Mouse (Mus musculus) cerebellum, adult 2 months (tissue): ENCODE results near the gene Cntnap2. TPM values are rescaled to one million over a fixed set of nuclear protein-coding genes. Genes with fewer than 3 reads are reported as not detected.
"Not testable (repeated sequence)": the region's sequence is repeated elsewhere in the genome, so short reads cannot be mapped to it uniquely, and the experiment has no call there.

ENCODE experiments used
- DNase-seq, 2 experiments: peaks; one replicate each; pipeline ENCODE4 v3.0.0; 2021
- H3K27ac ChIP-seq: fragments of 200-500 bp; 2 replicates; pipeline ENCODE4 v1.5.1; 2012; ENCODE audit warnings: low read length, control low read depth, inconsistent platforms; ENCODE audit not compliant: insufficient read depth
- H3K27me3 ChIP-seq: fragments of 200-500 bp; 2 replicates; pipeline ENCODE4 v1.6.1; 2012; ENCODE audit warnings: inconsistent platforms, mild to moderate bottlenecking, low read length, moderate library complexity; ENCODE audit not compliant: control insufficient read depth, insufficient read depth
- H3K4me1 ChIP-seq: fragments of 200-500 bp; 2 replicates; pipeline ENCODE4 v1.6.1; 2011; ENCODE audit warnings: low read length; ENCODE audit not compliant: control insufficient read depth, insufficient read depth
- H3K4me3 ChIP-seq: fragments of 200-500 bp; replicated peaks from 2 replicates; pipeline ENCODE3; 2011; ENCODE audit warnings: mild to moderate bottlenecking, low read depth, low read length, control low read depth; ENCODE audit not compliant: insufficient read depth
- CTCF ChIP-seq: fragments of 200-500 bp; IDR thresholded peaks from 2 replicates; pipeline ENCODE4 v1.5.1; 2011; ENCODE audit warnings: low read depth, mild to moderate bottlenecking, control low read depth, low read length, moderate library complexity, borderline replicate concordance; ENCODE audit not compliant: insufficient read depth
- POLR2A ChIP-seq: fragments of 200-500 bp; IDR thresholded peaks from 2 replicates; pipeline ENCODE4 v1.6.1; 2011; ENCODE audit warnings: low read length, control low read depth, borderline replicate concordance; ENCODE audit not compliant: insufficient read depth
- WGBS: fragments of 180-500 bp; shearing (Covaris S2); methylation state at CpG from one replicate; pipeline ENCODE4 v1.1.7; 2018; 5-methylcytosine and 5-hydroxymethylcytosine counted together
- polyA plus RNA-seq: library from polyadenylated mRNA; depleted of rRNA; stranded (reverse); fragments of >200 nt; gene quantifications from 2 replicates; pipeline ENCODE4 v1.2.3, GENCODE M21; 2012

The Cntnap2 gene
- polyA plus RNA-seq, 1 experiment = 32.4 TPM

DNA sequence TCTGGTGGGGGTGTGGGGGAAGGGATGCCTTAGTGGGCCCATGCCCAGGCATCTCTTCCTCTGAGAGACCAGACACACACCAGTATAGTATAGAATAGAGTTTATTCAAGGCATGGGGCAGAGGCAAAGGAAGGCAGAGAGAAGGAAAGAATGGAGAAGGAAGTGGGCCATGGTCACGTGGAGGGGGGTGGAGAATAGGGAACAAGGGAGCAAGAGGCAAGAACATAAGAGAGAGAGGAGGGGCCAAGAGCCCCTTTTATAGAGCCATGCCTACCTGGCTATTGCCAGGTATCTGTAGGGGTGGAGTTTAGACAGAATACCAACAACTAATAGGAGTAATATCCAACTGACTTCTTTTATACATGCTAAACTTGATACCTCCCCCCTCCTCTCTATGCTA lies 2226.6 kb downstream of the Cntnap2 start:
- DNase-seq = no peak
- H3K4me1 ChIP-seq = no peaks in the 10 kb centered on the region
- WGBS = 74% methylated on average over 1 of the region's 1 CpGs
- H3K27ac ChIP-seq = no peak overlapping the region
- no peaks in the 10 kb centered on the region for H3K27me3 ChIP-seq
- no peak overlapping the region for H3K4me3 ChIP-seq
- no peak for TF ChIP-seq POLR2A
- TF ChIP-seq CTCF = no peak

DNA sequence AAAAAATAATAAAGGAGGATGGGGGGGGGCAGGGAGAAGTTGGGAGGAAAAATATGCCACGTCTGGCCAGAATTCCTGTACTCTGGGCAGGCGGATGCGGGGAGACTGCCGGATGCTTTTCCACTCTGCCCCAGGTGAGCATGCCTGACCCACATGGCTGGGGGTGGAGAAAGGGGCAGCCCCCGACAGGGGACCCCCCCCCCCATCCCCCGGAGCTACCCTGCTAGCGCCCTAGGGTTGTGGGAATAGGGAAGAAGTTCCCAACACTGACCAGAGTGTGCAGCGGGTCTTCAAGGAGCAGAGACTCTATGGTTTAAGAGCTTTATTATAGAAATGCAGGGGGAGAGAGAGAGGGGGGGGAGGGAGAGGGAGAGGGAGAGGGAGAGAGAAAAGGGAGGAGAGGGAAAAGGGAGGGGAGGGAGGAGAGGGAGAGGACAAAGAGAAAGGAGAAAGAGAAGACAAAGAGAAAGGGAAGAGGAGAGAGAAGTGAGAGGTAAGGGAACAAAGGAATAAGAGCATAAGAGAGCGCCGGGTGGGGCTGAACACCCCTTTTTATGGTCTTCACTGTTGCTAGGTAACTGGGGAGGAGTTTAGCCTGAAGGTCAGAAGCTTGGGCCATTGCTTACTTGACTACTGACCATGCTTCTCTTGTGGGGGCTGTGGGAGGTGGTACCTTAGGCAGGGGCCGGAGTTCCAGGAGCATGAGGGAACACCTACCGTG lies 2227.2 kb downstream of the Cntnap2 start:
- 57% methylated on average over 12 of the region's 12 CpGs for WGBS
- not testable (repeated sequence) for H3K27ac ChIP-seq

DNA sequence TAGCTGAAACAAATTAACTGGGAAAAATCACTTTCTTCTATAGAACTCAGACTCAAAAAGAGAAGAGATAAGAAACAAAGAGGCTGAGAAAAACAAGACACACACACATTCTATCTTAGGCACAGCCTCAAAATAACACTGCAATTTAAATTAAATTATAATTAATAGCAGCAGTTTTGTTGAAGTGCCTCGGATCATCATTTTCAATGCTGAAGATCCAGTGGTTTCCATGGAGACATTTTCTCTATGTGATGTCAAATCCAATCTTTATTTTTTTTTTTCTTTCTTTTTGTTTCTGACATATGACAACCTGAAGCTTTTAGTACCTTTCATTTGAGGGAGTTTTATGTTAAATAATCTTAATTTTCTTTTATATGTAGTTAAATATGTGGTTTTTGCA lies 2228.6 kb downstream of the Cntnap2 start:
- no peak for DNase-seq
- Histone ChIP-seq H3K27ac (no peak overlapping the region), H3K4me3 (no peak overlapping the region), H3K4me1 (no peaks in the 10 kb centered on the region), H3K27me3 (no peaks in the 10 kb centered on the region)
- TF ChIP-seq CTCF (no peak), POLR2A (no peak)
- 63% methylated on average over 1 of the region's 1 CpGs for WGBS

More for the DNA sequence above, 2227.2 kb downstream of the Cntnap2 start:
- not testable (repeated sequence) for H3K4me3 ChIP-seq, H3K27me3 ChIP-seq, DNase-seq, H3K4me1 ChIP-seq

DNA sequence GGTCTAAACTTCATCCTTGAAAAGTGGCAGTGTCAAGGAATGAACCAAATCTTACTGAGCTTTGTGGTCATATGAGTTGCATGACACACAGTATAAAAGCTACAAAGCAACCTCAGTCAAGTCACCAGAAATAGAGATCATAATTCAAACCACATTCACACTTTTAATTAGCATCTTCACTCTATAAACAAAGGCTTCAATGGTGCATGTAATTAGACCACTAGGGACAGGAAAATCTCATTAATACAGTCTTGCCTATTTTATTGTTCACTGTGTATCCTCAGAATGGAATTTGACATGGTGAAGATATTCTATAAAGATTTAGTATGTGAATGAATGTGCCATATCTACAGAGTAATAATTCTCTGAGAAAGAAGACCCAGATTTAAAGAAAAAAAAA lies 2232.8 kb downstream of the Cntnap2 start:
- DNase-seq = no peak
- H3K4me3 ChIP-seq = no peak overlapping the region
- TF ChIP-seq CTCF = no peak
- TF ChIP-seq POLR2A = no peak
- H3K4me1 ChIP-seq = no peaks in the 10 kb centered on the region
- H3K27ac ChIP-seq = no peak overlapping the region
- no peaks in the 10 kb centered on the region for H3K27me3 ChIP-seq

DNA sequence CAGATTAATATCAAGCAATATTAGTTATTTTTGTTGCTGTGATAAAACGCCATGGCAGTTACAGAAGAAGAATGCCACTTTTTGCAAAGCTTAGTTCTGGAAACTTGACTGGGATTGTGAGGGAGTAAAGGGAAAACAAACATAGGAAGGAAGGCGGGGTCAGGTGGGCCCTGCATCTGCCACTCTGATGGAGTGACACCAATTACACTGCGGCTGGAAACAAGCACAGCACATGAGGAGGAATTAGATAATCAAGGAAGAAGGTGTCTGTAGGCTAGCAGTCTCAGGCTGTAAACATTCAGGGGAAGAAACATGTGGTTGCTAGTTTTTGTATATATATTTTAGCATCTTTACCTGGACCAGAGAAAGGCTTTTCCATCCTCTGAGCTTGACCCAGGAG lies 2233.3 kb downstream of the Cntnap2 start:
- DNase-seq = no peak
- Histone ChIP-seq H3K27me3 (no peaks in the 10 kb centered on the region), H3K4me3 (no peak overlapping the region), H3K4me1 (no peaks in the 10 kb centered on the region), H3K27ac (no peak overlapping the region)
- WGBS = 75% methylated on average over 3 of the region's 3 CpGs
- TF ChIP-seq CTCF = no peak
- TF ChIP-seq POLR2A = no peak

DNA sequence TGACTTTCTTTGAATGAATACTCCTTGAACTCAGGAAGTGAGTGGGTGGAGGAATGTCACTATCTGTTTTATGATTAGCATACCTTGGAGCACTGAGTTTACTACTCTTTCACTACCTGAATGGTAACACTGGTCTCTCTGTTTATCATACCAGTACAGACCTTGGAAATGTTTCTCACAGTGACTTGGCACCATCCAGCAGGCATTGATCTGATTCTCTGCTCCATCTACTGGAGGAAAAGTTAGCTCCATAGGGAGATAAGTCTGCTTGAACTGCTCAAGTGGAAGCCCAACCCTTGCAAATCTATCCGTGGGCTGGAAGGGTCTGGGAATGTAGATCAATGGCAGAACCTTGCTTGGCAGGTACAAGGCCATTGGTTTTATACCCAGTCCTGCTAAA lies 2235.3 kb downstream of the Cntnap2 start:
- Histone ChIP-seq H3K27me3 (no peaks in the 10 kb centered on the region), H3K4me1 (no peaks in the 10 kb centered on the region), H3K4me3 (no peak overlapping the region), H3K27ac (no peak overlapping the region)
- WGBS = 40% methylated on average over 1 of the region's 1 CpGs
- no peak for DNase-seq
- no peak for TF ChIP-seq CTCF

DNA sequence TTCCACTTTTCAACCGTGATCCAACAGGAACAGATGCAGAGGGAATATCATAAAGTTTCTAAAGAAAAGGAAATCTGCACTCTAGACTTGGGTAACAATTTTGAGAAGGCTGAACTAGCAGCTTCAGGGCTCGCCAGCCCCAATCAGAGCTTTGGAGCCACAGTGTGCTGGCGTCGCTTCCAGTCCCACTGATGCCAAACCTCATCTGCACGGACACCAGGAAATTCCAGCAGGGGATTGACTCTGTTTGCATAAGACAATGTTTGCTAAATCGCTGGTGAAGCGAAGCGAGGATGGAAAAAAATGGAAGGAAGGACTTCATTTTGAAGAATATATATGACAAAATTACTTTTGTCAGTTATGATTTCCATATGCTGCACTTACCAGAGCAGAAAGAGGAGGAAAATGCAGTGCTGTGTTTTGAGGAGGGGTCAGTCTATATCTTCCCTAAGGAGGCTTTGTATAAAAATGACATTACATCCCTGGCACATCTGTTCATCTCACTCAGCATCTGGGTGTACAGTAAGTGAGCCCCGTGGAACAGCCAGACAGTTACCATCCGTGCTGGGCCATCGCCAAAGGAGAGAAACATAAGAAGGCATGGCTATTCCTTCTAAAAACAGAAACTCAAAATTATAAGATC lies 2245.8 kb downstream of the Cntnap2 start:
- Histone ChIP-seq H3K27me3 (no peaks in the 10 kb centered on the region), H3K27ac (no peak overlapping the region), H3K4me1 (no peaks in the 10 kb centered on the region), H3K4me3 (no peak overlapping the region)
- TF ChIP-seq POLR2A (no peak), CTCF (no peak)
- no peak for DNase-seq
- 30% methylated on average over 11 of the region's 11 CpGs for WGBS

DNA sequence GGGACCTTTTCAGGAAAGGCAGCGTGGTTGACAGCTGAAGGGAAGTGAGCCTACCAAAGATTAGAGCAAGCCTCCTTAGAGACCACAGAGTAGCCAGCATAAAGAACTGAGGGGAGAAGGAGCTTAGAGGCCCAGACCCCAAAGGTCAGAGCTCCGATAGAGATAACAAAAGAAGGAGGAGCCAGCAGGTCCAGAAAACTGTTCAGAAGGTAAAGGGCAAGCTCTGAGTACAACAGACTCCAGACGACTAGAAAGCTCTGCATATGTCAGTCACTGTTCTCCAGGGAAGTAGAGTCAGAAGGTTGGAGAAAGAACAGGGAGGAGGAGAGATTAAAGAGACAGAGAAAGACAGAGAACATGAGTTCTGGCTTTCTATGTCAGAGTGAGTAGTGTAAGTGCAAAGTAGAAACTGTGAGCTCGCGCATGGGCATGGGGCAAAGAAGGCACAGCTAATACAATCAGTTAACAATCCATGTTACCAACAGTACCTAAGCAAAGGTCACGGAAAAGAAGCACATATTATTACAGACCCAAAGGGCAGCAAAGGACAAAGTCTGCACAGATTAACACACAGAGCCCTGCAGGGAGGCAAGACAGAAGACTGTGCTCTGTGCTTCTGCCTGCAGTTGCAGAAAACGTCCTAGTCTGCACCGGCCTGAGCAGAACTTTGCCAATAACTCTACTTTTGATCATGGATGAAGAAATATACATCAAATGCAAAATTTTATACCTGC lies 2247.1 kb downstream of the Cntnap2 start:
- 59% methylated on average over 8 of the region's 8 CpGs for WGBS
- TF ChIP-seq CTCF (no peak), POLR2A (no peak)
- DNase-seq = no peak
- Histone ChIP-seq H3K27ac (no peak overlapping the region), H3K27me3 (no peaks in the 10 kb centered on the region), H3K4me1 (no peaks in the 10 kb centered on the region), H3K4me3 (no peak overlapping the region)
